Mouse (Mus musculus) hindbrain, postnatal 0 days (tissue): ENCODE results near the gene Olfr820. TPM values are rescaled to one million over a fixed set of nuclear protein-coding genes. Genes with fewer than 3 reads are reported as not detected.

ENCODE experiments used
- ATAC-seq: fragments of 200-750 bp; cut with Nextera tagmentation; 2 replicates; pipeline ENCODE4 v1.8.0; 2017; ENCODE audit warnings: mild to moderate bottlenecking, moderate TSS enrichment, moderate library complexity
- DNase-seq: peaks from one replicate; pipeline ENCODE4 v3.0.0-alpha.2; 2015; ENCODE audit warnings: low spot score
- H3K27ac ChIP-seq: fragments of 300-500 bp; sonication (generic); 2 replicates; pipeline ENCODE4 v1.5.1; 2014; ENCODE audit warnings: mild to moderate bottlenecking
- H3K27me3 ChIP-seq: fragments of 300-500 bp; sonication (generic); 2 replicates; pipeline ENCODE4 v1.6.1; 2014; ENCODE audit warnings: low read length, mixed read lengths; ENCODE audit not compliant: insufficient read depth
- H3K36me3 ChIP-seq: fragments of 300-500 bp; sonication (generic); 2 replicates; pipeline ENCODE4 v1.6.1; 2014; ENCODE audit warnings: low read length, mixed read lengths; ENCODE audit not compliant: insufficient read depth
- H3K4me1 ChIP-seq: fragments of 300-500 bp; sonication (generic); 2 replicates; pipeline ENCODE4 v1.6.1; 2014; ENCODE audit warnings: antibody characterized with exemption, low read length, mixed read lengths; ENCODE audit not compliant: insufficient read depth
- H3K4me2 ChIP-seq: fragments of 300-500 bp; sonication (generic); 2 replicates; pipeline ENCODE4 v1.6.1; 2014; ENCODE audit warnings: low read depth, mild to moderate bottlenecking, low read length, moderate library complexity, mixed read lengths
- H3K4me3 ChIP-seq: fragments of 300-500 bp; sonication (generic); 2 replicates; pipeline ENCODE4 v1.5.1; 2014; ENCODE audit warnings: low read length
- H3K9ac ChIP-seq: fragments of 300-500 bp; sonication (generic); replicated peaks from 2 replicates; pipeline ENCODE4 v1.6.1; 2014; ENCODE audit warnings: mild to moderate bottlenecking, low read length, moderate library complexity, mixed read lengths
- H3K9me3 ChIP-seq: fragments of 300-500 bp; sonication (generic); 2 replicates; pipeline ENCODE4 v1.6.1; 2016; ENCODE audit warnings: low read length, mixed read lengths
- CTCF ChIP-seq: IDR thresholded peaks from 2 replicates; pipeline ENCODE4 v1.5.1; 2016; ENCODE audit warnings: antibody characterized with exemption, control low read depth, low read depth
- WGBS: fragments of 180-500 bp; shearing (Covaris S2); extraction: QIAGEN DNeasy Blood & Tissue Kit; methylation state at CpG from one replicate; pipeline ENCODE4 v1.1.7; 2014; 5-methylcytosine and 5-hydroxymethylcytosine counted together
- polyA plus RNA-seq: library from polyadenylated mRNA; unstranded; fragments of >200 nt; fragmentation: Nextera tagmentation; extraction: Ambion mirVana; gene quantifications from 2 replicates; pipeline ENCODE4 v1.2.1, GENCODE M21; 2015
- total RNA-seq: library from RNA; depleted of rRNA; stranded (reverse); fragments of >200 nt; gene quantifications from 2 replicates; pipeline ENCODE4 v1.2.3, GENCODE M21; 2014; rRNA removed

The Olfr820 gene
- total and polyA plus RNA-seq, 2 experiments from 2014 or later = not detected

GRCm38 (mm10) chr10:130030048-130030447 lies 17.6 kb downstream of the Olfr820 start, which contains the start of gene Olfr821:
Olfr821 (plus strand) TSS chr10:130030348.
- no peak within 1 kb of the TSS for H3K4me2 ChIP-seq
- no peak within 1 kb of the TSS for H3K9ac ChIP-seq
- H3K4me3 ChIP-seq = no peak within 1 kb of the TSS
- ATAC-seq (no peak), DNase-seq (no peak)
- no peak for TF ChIP-seq CTCF
- H3K4me1 ChIP-seq = no peaks in the 10 kb centered on the region
- no peaks in the 10 kb centered on the region for H3K36me3 ChIP-seq
- H3K9me3 ChIP-seq = no peaks in the 10 kb centered on the region
- H3K27ac ChIP-seq = no peak within 1 kb of the TSS
- no peaks in the 10 kb centered on the region for H3K27me3 ChIP-seq

GRCm38 (mm10) chr10:130037096-130037495 lies 24.7 kb downstream of the Olfr820 start:
- no peak for DNase-seq
- no peak overlapping the region for H3K4me3 ChIP-seq
- ATAC-seq = no peak
- H3K4me1 ChIP-seq = no peaks in the 10 kb centered on the region
- H3K9ac ChIP-seq = no peak overlapping the region
- no peak overlapping the region for H3K27ac ChIP-seq
- H3K36me3 ChIP-seq = no peaks in the 10 kb centered on the region
- TF ChIP-seq CTCF = no peak
- WGBS = 74% methylated on average over 6 of the region's 6 CpGs
- no peak overlapping the region for H3K4me2 ChIP-seq
- no peaks in the 10 kb centered on the region for H3K9me3 ChIP-seq
- no peaks in the 10 kb centered on the region for H3K27me3 ChIP-seq

Other genes with a start within 250 kb of the Olfr820 start
- not detected in 2 replicates for gene Olfr808, start 247.1 kb upstream of the Olfr820 start, total RNA-seq
- not detected in 2 replicates for gene Olfr808, start 247.1 kb upstream of the Olfr820 start, polyA plus RNA-seq
- gene Olfr809, start 238.0 kb upstream of the Olfr820 start, total RNA-seq = not detected in 2 replicates
- not detected in 2 replicates for gene Olfr809, start 238.0 kb upstream of the Olfr820 start, polyA plus RNA-seq
- not detected in 2 replicates for gene Olfr810, start 217.7 kb upstream of the Olfr820 start, total RNA-seq
- not detected in 2 replicates for gene Olfr810, start 217.7 kb upstream of the Olfr820 start, polyA plus RNA-seq
- gene Olfr811, start 208.2 kb upstream of the Olfr820 start, total RNA-seq = not detected in 2 replicates
- not detected in 2 replicates for gene Olfr811, start 208.2 kb upstream of the Olfr820 start, polyA plus RNA-seq
- not detected in 2 replicates for gene Olfr812, start 166.5 kb upstream of the Olfr820 start, total RNA-seq
- not detected in 2 replicates for gene Olfr812, start 166.5 kb upstream of the Olfr820 start, polyA plus RNA-seq
- not detected in 2 replicates for gene Olfr813, start 157.3 kb upstream of the Olfr820 start, total RNA-seq
- gene Olfr813, start 157.3 kb upstream of the Olfr820 start, polyA plus RNA-seq = not detected in 2 replicates
- not detected in 2 replicates for gene Olfr814, start 132.8 kb upstream of the Olfr820 start, total RNA-seq
- not detected in 2 replicates for gene Olfr814, start 132.8 kb upstream of the Olfr820 start, polyA plus RNA-seq
- not detected in 2 replicates for gene Olfr815, start 106.8 kb upstream of the Olfr820 start, total RNA-seq
- not detected in 2 replicates for gene Olfr815, start 106.8 kb upstream of the Olfr820 start, polyA plus RNA-seq
- gene Olfr816, start 97.0 kb upstream of the Olfr820 start, total RNA-seq = not detected in 2 replicates
- gene Olfr816, start 97.0 kb upstream of the Olfr820 start, polyA plus RNA-seq = not detected in 2 replicates
- not detected in 2 replicates for gene Olfr818, start 63.5 kb upstream of the Olfr820 start, total RNA-seq
- gene Olfr818, start 63.5 kb upstream of the Olfr820 start, polyA plus RNA-seq = not detected in 2 replicates
- not detected in 2 replicates for gene Olfr819, start 45.4 kb upstream of the Olfr820 start, total RNA-seq
- gene Olfr819, start 45.4 kb upstream of the Olfr820 start, polyA plus RNA-seq = not detected in 2 replicates
- not detected in 2 replicates for gene Olfr247, start 36.5 kb upstream of the Olfr820 start, total RNA-seq
- gene Olfr247, start 36.5 kb upstream of the Olfr820 start, polyA plus RNA-seq = not detected in 2 replicates
- gene Gm10310, start 27.6 kb upstream of the Olfr820 start, total RNA-seq = not detected in 2 replicates
- gene Gm10310, start 27.6 kb upstream of the Olfr820 start, polyA plus RNA-seq = not detected in 2 replicates
- gene Olfr821, start 17.7 kb downstream of the Olfr820 start, total RNA-seq = not detected in 2 replicates
- not detected in 2 replicates for gene Olfr821, start 17.7 kb downstream of the Olfr820 start, polyA plus RNA-seq
- gene Olfr822, start 58.6 kb downstream of the Olfr820 start, total RNA-seq = not detected in 2 replicates
- not detected in 2 replicates for gene Olfr822, start 58.6 kb downstream of the Olfr820 start, polyA plus RNA-seq
- not detected in 2 replicates for gene Olfr823, start 102.8 kb downstream of the Olfr820 start, total RNA-seq
- not detected in 2 replicates for gene Olfr823, start 102.8 kb downstream of the Olfr820 start, polyA plus RNA-seq
- gene Olfr824, start 117.4 kb downstream of the Olfr820 start, total RNA-seq = not detected in 2 replicates
- not detected in 2 replicates for gene Olfr824, start 117.4 kb downstream of the Olfr820 start, polyA plus RNA-seq
- gene Olfr825, start 154.1 kb downstream of the Olfr820 start, total RNA-seq = not detected in 2 replicates
- gene Olfr825, start 154.1 kb downstream of the Olfr820 start, polyA plus RNA-seq = not detected in 2 replicates
- not detected in 2 replicates for gene Olfr826, start 171.6 kb downstream of the Olfr820 start, total RNA-seq
- gene Olfr826, start 171.6 kb downstream of the Olfr820 start, polyA plus RNA-seq = not detected in 2 replicates
- not detected in 2 replicates for gene Olfr827, start 201.8 kb downstream of the Olfr820 start, total RNA-seq
- gene Olfr827, start 201.8 kb downstream of the Olfr820 start, polyA plus RNA-seq = not detected in 2 replicates